Mouse (Mus musculus): Measurements from ENCODE around the gene Focad.

GRCm38 (mm10) chr4:88094062-88094767 lies at the start of gene Focad:
- TF ChIP-seq POLR2A (IDR thresholded peaks at IDR 0.05; ENCODE audit: low read depth, low read length) (peak; percentile 91), CTCF (conservative IDR thresholded peaks at IDR 0.05; ENCODE audit: insufficient read depth, insufficient read length, low read depth, low read length) (no peak)

Data from kidney, adult 2 months (tissue).